Mouse (Mus musculus): Measurements from ENCODE around the gene Dusp1. TPM values are rescaled to one million over a fixed set of nuclear protein-coding genes. Genes with fewer than 3 reads are reported as not detected.

Dusp1 gene
- polyA plus RNA-seq, 1 experiment from 2014 or later, result 27.3 TPM

DNA sequence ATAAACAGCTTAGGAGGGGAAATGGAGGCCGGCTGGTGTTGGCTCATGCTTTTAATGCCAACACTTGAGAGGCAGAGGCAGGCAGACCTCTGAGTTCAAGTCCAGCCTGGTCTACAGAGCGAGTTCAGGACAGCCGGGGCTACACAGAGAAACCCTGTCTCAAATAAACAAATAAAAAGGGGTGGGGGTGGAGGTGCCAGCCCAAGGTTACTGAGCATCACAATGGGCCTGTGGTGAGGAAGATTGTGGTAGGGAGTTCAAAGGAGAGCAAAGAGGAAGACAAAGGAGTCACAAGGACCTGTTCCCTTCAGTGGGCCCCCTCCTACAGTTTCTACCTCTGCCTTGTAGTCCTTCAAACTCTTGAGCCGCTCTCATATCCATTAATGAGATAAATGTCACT lies 50.7 kb downstream of the Dusp1 start:
- H3K27me3 ChIP-seq (replicated peaks; ENCODE audit: control insufficient read depth, insufficient read depth, low read length), result no peaks in the 10 kb centered on the region
- no peaks in the 10 kb centered on the region for H3K9me3 ChIP-seq (ENCODE audit: control insufficient read depth, low read length)
- no peak overlapping the region for H3K4me2 ChIP-seq (ENCODE audit: low read depth, low read length)
- H3K4me3 ChIP-seq (ENCODE audit: low read depth, low read length), result no peak overlapping the region
- peaks cover 5% of the 10 kb centered on the region for H3K36me3 ChIP-seq (ENCODE audit: control insufficient read depth, insufficient read depth, low read length)
- DNase-seq (ENCODE audit: low spot score), result no peak
- no peak overlapping the region for H3K9ac ChIP-seq (ENCODE audit: low read depth, low read length)
- H3K27ac ChIP-seq (replicated peaks; ENCODE audit: low read depth, low read length), result no peak overlapping the region
- no peak for ATAC-seq (ENCODE audit: low read depth)
- 60% methylated on average over 4 of the region's 4 CpGs for WGBS
- H3K4me1 ChIP-seq (ENCODE audit: control insufficient read depth, insufficient read depth, low read length), result peaks cover 18% of the 10 kb centered on the region

DNA sequence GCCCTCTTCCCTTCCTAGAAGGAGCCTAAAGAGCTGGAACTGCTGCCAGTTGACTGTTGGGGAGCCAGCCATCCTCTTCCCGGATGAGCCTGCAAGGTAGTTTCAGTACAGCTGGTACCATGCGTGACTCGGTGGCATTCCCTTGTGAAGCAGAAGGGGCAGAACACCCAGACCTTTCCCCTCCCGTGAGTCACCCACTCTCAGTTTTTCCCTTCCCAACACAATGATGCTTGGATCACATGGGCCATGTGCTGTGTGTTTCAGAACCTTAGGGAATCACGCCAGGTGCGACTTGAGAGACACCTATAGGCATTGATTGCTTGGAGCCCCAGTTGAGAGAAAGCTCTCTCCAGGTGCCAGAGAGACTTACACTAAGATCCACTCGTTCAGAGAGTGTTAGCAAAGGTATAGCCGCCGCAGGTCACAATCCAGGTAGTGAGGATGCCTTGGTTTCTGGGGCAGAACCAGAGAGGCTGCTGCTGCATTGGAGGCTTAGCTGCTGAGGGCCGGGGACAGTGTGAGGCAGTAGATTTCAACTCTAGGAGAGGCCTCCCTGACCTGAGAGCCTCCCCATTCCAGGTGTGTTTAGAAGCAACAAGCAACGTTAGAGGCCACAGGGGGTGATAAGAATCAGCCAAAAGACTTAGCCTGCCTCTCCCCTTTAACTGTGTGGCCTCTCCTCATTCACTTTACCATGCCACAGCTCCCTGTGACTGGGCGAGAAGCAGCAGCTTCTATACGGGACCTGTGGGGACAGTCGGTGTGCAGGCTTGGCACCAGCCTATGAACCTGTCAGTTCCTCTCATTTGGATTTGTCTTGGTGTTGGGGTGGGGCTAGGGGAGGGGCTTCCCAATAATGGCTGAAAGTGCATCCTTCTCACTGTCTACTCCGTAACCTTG lies 51.5 kb downstream of the Dusp1 start:
- ATAC-seq (ENCODE audit: low read depth) (no peak), DNase-seq (ENCODE audit: low spot score) (no peak)
- WGBS, result 72% methylated on average over 15 of the region's 15 CpGs
- Histone ChIP-seq H3K9ac (ENCODE audit: low read depth, low read length) (no peak overlapping the region), H3K4me2 (ENCODE audit: low read depth, low read length) (no peak overlapping the region), H3K4me3 (ENCODE audit: low read depth, low read length) (no peak overlapping the region), H3K9me3 (ENCODE audit: control insufficient read depth, low read length) (no peaks in the 10 kb centered on the region), H3K27ac (replicated peaks; ENCODE audit: low read depth, low read length) (peak overlapping the region; percentile 39; the same call in 1 of the 2 replicates), H3K4me1 (ENCODE audit: control insufficient read depth, insufficient read depth, low read length) (peaks cover 22% of the 10 kb centered on the region), H3K36me3 (ENCODE audit: control insufficient read depth, insufficient read depth, low read length) (peaks cover 12% of the 10 kb centered on the region), H3K27me3 (replicated peaks; ENCODE audit: control insufficient read depth, insufficient read depth, low read length) (no peaks in the 10 kb centered on the region)

DNA sequence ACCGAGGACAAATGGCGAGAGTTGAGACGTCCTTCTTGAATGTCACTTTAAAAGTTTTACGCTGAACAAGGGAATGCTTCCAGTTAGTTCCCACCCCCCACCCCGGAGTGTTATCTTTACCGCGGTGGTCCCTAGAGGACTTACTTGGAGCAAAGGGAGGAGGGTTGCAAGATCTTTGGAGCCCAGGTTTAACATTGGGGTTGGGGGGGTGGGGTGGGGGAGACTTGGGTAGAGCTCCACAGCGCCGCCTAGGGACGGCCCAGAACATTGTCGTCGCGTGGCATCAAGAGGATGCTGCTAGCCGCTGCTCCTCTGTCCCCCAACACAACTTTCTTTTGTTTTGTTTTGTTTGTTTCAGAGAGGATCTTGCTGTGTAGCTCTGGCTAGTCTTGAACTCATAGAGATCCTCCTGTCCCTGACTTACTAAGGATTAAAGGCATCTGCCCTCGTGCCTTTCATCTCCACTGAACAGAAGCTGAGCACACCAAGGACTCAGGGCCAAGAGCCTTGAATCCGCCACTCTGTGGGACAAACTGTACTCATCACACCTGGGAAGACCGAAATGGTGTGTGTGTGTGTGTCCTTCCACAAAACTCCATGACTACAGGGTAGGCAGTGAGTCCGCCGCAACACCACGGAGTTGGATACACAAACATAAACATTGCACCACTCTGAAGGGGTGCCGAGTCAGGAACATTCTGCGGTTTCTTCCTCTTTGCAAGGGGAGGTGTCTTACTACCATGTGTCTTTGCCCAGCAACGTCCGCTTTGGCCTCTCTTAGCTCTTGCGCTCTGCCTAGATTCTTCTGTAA lies 52.8 kb downstream of the Dusp1 start:
- WGBS, result 27% methylated on average over 22 of the region's 25 CpGs
- H3K36me3 ChIP-seq (ENCODE audit: control insufficient read depth, insufficient read depth, low read length), result peaks cover 12% of the 10 kb centered on the region
- H3K4me3 ChIP-seq (ENCODE audit: low read depth, low read length), result peak overlapping the region; percentile 76
- no peaks in the 10 kb centered on the region for H3K9me3 ChIP-seq (ENCODE audit: control insufficient read depth, low read length)
- H3K4me1 ChIP-seq (ENCODE audit: control insufficient read depth, insufficient read depth, low read length), result peaks cover 31% of the 10 kb centered on the region
- H3K4me2 ChIP-seq (ENCODE audit: low read depth, low read length), result peak overlapping the region; percentile 60
- no peak for DNase-seq (ENCODE audit: low spot score)
- H3K9ac ChIP-seq (ENCODE audit: low read depth, low read length), result peak overlapping the region; percentile 95
- no peaks in the 10 kb centered on the region for H3K27me3 ChIP-seq (replicated peaks; ENCODE audit: control insufficient read depth, insufficient read depth, low read length)
- peak; percentile 22 for ATAC-seq (ENCODE audit: low read depth)
- peak overlapping the region; percentile 98 for H3K27ac ChIP-seq (replicated peaks; ENCODE audit: low read depth, low read length)

DNA sequence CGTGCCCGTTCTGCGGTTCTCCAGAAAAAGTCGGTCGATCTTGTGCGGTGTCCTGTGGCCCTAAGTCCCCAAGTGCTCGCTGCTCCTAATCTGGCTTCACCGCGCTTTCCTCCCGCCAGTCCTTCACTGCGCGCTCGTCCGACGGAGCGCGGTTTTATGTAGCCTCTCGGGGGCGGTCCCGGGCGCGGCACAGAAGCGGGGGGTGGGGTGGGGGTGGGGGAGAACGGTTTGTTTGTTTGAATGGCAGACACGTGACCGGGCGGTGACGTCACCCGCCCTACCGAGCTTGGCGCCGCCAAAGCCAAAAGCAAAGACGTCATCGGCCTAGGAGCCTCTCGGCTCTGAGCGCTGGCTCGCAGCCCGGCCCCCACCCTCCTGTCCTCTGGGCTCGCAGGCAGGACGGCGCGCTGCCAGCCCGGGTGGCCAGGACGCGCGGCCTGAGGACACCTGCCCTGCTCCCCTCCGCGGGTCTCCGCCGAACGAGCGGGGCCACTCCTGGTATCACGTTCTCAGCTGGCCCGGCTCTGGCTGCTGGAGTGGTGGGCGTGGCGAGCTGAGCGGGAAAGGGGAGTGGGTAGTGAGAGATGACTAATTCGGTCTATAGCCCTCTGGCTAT lies 53.5 kb downstream of the Dusp1 start:
- WGBS, result under 1% methylated on average over 47 of the region's 58 CpGs
- peaks cover 12% of the 10 kb centered on the region for H3K36me3 ChIP-seq (ENCODE audit: control insufficient read depth, insufficient read depth, low read length)
- H3K4me1 ChIP-seq (ENCODE audit: control insufficient read depth, insufficient read depth, low read length), result peaks cover 38% of the 10 kb centered on the region

DNA sequence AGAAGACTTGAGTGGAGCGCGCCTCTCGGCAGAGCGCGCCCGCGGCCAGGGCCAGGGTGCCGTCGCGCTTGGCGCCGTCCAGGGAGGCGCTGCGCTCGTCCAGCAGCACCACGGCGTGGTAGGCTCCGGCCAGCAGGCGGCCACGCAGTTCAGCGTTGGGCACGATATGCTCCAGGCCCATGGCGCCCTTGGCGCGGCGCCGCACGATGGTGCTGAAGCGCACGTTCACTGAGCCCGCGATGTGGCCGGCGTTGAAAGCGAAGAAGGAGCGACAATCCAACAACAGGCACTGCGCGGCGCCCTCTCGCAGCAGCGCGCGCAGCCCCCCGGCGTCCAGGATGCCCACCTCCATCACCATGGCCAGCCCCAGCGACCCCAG lies 54.0 kb downstream of the Dusp1 start:
- H3K36me3 ChIP-seq (ENCODE audit: control insufficient read depth, insufficient read depth, low read length), result peaks cover 12% of the 10 kb centered on the region
- H3K27ac ChIP-seq (replicated peaks; ENCODE audit: low read depth, low read length), result peak overlapping the region; percentile 98
- H3K4me2 ChIP-seq (ENCODE audit: low read depth, low read length), result peak overlapping the region; percentile 60
- peak overlapping the region; percentile 95 for H3K9ac ChIP-seq (ENCODE audit: low read depth, low read length)
- no peaks in the 10 kb centered on the region for H3K9me3 ChIP-seq (ENCODE audit: control insufficient read depth, low read length)
- no peaks in the 10 kb centered on the region for H3K27me3 ChIP-seq (replicated peaks; ENCODE audit: control insufficient read depth, insufficient read depth, low read length)
- 0% methylated on average over 24 of the region's 46 CpGs for WGBS
- peaks cover 41% of the 10 kb centered on the region for H3K4me1 ChIP-seq (ENCODE audit: control insufficient read depth, insufficient read depth, low read length)
- DNase-seq (ENCODE audit: low spot score) (peak; percentile 88), ATAC-seq (ENCODE audit: low read depth) (peak; percentile 65)
- peak overlapping the region; percentile 76 for H3K4me3 ChIP-seq (ENCODE audit: low read depth, low read length)

More for the DNA sequence above, 53.5 kb downstream of the Dusp1 start:
- Histone ChIP-seq H3K4me3 (ENCODE audit: low read depth, low read length) (peak overlapping the region; percentile 76), H3K4me2 (ENCODE audit: low read depth, low read length) (peak overlapping the region; percentile 60), H3K27ac (replicated peaks; ENCODE audit: low read depth, low read length) (peak overlapping the region; percentile 98), H3K27me3 (replicated peaks; ENCODE audit: control insufficient read depth, insufficient read depth, low read length) (no peaks in the 10 kb centered on the region), H3K9ac (ENCODE audit: low read depth, low read length) (peak overlapping the region; percentile 95), H3K9me3 (ENCODE audit: control insufficient read depth, low read length) (no peaks in the 10 kb centered on the region)
- ATAC-seq (ENCODE audit: low read depth), result peak; percentile 84
- DNase-seq (ENCODE audit: low spot score), result peak; percentile 99

DNA sequence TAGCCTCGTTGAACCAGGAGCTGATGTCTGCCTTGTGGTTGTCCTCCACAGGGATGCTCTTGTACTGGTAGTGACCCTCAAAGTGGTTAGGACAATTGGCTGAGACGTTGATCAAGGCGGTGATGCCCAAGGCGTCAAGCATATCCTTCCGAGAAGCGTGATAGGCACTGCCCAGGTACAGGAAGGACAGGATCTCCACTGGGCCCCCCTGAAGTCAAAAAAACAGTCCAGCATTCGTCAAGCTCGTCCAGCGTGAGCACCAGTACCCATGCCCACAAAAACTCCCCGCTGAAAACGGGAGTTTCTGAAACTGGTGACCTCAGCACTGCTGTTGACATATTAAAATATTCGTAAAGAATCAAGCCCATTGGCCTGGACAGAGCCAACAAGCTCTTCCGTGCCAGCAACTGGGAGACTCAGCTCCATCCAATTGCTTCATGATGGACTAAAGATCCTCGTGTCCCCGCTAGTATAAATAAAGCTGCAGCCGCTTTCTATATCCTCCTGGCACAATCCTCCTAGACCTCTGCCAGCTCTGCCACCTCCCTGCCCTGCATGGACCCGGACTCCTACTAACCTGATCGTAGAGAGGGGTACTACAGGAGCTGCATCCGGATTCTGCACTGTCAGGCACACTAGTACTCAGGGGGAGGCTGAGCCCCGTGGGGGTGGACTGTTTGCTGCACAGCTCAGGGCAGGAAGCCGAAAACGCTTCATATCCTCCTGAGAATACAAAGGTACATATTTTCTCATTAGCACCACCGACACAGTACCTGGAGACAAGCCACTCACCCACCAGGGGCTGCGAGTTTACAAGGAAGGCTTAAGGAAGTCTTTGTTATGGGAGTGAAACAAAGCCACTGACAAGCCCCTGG lies 54.7 kb downstream of the Dusp1 start:
- DNase-seq (ENCODE audit: low spot score) (peak; percentile 56), ATAC-seq (ENCODE audit: low read depth) (no peak; the same call in 1 of the 2 replicates)
- H3K9ac ChIP-seq (ENCODE audit: low read depth, low read length), result peak overlapping the region; percentile 95
- peak overlapping the region; percentile 60 for H3K4me2 ChIP-seq (ENCODE audit: low read depth, low read length)
- peak overlapping the region; percentile 98 for H3K27ac ChIP-seq (replicated peaks; ENCODE audit: low read depth, low read length)
- H3K36me3 ChIP-seq (ENCODE audit: control insufficient read depth, insufficient read depth, low read length), result peaks cover 12% of the 10 kb centered on the region
- 20% methylated on average over 24 of the region's 24 CpGs for WGBS
- H3K9me3 ChIP-seq (ENCODE audit: control insufficient read depth, low read length), result no peaks in the 10 kb centered on the region
- peak overlapping the region; percentile 76 for H3K4me3 ChIP-seq (ENCODE audit: low read depth, low read length)
- H3K27me3 ChIP-seq (replicated peaks; ENCODE audit: control insufficient read depth, insufficient read depth, low read length), result no peaks in the 10 kb centered on the region
- peaks cover 46% of the 10 kb centered on the region for H3K4me1 ChIP-seq (ENCODE audit: control insufficient read depth, insufficient read depth, low read length)

DNA sequence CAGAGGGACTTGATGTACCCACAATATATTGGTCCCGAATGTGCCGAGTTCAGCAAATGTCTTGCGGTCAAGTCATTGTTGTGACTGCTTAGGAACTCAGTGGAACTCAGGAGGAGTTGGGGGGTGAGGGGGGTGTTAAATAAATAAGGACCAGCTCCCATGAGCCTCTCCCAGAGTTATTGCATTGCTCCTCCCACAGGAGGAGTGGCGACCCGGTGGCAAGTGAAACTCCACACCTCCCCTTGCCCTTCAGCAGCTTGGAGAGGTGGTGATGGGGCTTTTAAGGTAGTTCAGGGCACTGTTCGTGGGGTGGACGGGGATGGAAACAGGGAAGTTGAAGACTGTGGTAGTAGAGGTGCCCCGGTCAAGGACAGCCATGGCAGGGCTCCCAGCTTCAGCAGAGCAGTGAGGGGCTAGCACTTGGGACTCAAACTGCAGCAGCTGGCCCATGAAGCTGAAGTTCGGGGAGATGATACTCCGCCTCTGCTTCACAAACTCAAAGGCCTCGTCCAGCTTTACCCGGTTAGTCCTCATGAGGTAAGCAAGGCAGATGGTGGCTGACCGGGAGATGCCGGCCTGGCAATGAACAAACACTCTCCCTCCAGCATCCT lies 55.8 kb downstream of the Dusp1 start:
- Histone ChIP-seq H3K4me2 (ENCODE audit: low read depth, low read length) (peak overlapping the region; percentile 60), H3K9me3 (ENCODE audit: control insufficient read depth, low read length) (no peaks in the 10 kb centered on the region), H3K36me3 (ENCODE audit: control insufficient read depth, insufficient read depth, low read length) (peaks cover 12% of the 10 kb centered on the region), H3K27me3 (replicated peaks; ENCODE audit: control insufficient read depth, insufficient read depth, low read length) (no peaks in the 10 kb centered on the region), H3K27ac (replicated peaks; ENCODE audit: low read depth, low read length) (no peak overlapping the region), H3K4me1 (ENCODE audit: control insufficient read depth, insufficient read depth, low read length) (peaks cover 47% of the 10 kb centered on the region), H3K4me3 (ENCODE audit: low read depth, low read length) (peak overlapping the region; percentile 76), H3K9ac (ENCODE audit: low read depth, low read length) (peak overlapping the region; percentile 95)
- ATAC-seq (ENCODE audit: low read depth) (no peak), DNase-seq (ENCODE audit: low spot score) (no peak)
- 68% methylated on average over 14 of the region's 14 CpGs for WGBS
